Mouse (Mus musculus): ENCODE data around the gene Ddost. TPM values are rescaled to one million over a fixed set of nuclear protein-coding genes. Genes with fewer than 3 reads are reported as not detected.
A peak's percentile ranks its signal among the peaks of the same experiment; 100 is the strongest.

Gene Ddost
- total and polyA plus RNA-seq, 2 experiments from 2014 or later, result 184 to 212 TPM

DNA sequence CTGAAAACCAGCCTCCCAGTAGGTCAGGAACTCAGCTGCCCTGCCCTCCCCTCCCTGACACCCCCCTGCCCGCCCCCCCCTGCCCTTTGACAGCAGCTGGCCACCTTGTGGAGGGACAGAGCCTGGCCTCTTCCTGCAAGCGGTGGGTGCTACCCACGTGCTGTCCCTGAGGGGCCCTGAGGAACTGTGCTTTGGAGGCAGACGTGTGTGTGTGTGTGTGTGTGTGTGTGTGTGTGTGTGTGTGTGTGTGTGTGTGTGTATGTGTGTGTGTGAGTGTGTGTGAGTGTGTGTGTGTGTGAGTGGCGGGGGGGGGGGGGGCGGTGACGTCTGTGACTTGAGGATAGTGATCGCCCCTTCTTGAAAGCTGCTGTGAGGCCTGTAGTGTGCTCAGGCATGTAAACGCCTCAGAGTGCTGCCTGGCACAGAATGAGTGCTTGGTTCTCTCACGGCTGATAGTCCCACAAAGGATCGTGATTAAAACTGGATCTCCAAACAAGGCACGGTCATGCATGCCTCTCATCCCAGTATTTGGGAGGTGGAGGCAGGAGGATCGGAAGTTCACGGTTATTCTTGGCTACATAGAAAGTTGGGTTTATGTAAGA is 10.5 kb upstream of the Ddost start:
- no peak overlapping the region for H3K4me2 ChIP-seq (ENCODE audit: low read depth)
- DNase-seq (no peak), ATAC-seq (peak; percentile 72)
- H3K9me3 ChIP-seq (ENCODE audit: low read length), result no peaks in the 10 kb centered on the region
- peak overlapping the region; percentile 78; the same call in 1 of the 2 replicates for H3K27ac ChIP-seq (ENCODE audit: low read depth, low read length)
- 59% methylated on average over 11 of the region's 14 CpGs for WGBS
- H3K27me3 ChIP-seq (ENCODE audit: insufficient read depth, low read length), result no peaks in the 10 kb centered on the region
- H3K4me1 ChIP-seq (ENCODE audit: insufficient read depth), result no peaks in the 10 kb centered on the region; the same call in 1 of the 2 replicates
- no peak overlapping the region for H3K4me3 ChIP-seq (ENCODE audit: low read depth, low read length)
- TF ChIP-seq CTCF (IDR thresholded peaks at IDR 0.05; ENCODE audit: low read depth), result no peak
- H3K9ac ChIP-seq, result no peak overlapping the region
- H3K36me3 ChIP-seq (ENCODE audit: insufficient read depth), result no peaks in the 10 kb centered on the region

DNA sequence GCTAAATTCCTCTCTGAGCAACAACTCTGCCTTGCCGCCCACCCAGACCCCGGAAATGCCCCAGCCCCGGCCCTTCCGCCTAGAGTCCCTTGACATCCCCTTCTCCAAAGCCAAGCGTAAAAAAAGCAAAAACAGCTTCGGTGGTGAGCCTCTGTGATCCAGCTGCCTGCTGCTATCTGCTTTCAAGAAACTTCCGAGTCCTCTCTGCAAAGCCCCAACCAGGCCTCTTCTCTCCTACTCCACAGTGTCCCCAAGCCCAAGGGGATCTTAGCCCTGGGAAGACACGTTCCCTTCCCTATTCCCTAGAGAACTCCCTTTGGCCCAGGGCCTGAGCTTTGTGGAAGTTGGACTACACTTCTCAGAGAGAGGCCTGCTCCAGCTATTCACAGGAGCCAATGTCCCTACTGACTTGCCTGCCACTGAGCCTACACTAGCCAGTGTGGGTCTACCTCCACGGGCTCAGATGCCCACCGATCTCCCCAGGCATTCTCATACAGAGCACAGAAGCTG is 3.2 kb upstream of the Ddost start:
- Histone ChIP-seq H3K4me3 (ENCODE audit: low read depth, low read length) (no peak overlapping the region), H3K4me2 (ENCODE audit: low read depth) (no peak overlapping the region), H3K27ac (ENCODE audit: low read depth, low read length) (no peak overlapping the region), H3K27me3 (ENCODE audit: insufficient read depth, low read length) (no peaks in the 10 kb centered on the region), H3K36me3 (ENCODE audit: insufficient read depth) (no peaks in the 10 kb centered on the region), H3K4me1 (ENCODE audit: insufficient read depth) (peaks cover 12% of the 10 kb centered on the region), H3K9me3 (ENCODE audit: low read length) (no peaks in the 10 kb centered on the region), H3K9ac (no peak overlapping the region)
- DNase-seq (no peak), ATAC-seq (no peak)
- 89% methylated on average over 10 of the region's 10 CpGs for WGBS
- no peak for TF ChIP-seq CTCF (IDR thresholded peaks at IDR 0.05; ENCODE audit: low read depth)

DNA sequence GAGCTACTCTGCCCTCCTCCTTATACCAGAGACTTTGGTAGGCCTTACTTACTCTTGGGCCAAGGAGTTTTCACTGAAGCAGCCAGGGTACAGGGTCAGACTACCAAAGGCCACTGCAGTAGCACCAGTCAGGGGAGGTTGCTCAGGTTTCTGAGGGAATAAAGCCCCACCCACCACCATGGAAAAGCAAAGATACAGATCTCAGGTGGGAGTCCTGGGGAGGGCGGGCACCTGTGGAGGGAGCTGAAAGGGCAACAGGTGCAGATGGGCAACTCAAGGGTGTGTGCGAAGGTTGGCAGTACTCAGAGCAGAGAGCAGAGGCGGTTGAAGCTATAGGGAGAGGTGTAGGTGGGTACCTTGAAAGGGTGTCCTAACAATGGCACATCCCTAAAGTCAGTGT is 1.5 kb upstream of the Ddost start:
- Histone ChIP-seq H3K4me1 (ENCODE audit: insufficient read depth) (peaks cover 12% of the 10 kb centered on the region), H3K9ac (no peak overlapping the region), H3K4me3 (ENCODE audit: low read depth, low read length) (no peak overlapping the region), H3K36me3 (ENCODE audit: insufficient read depth) (peaks cover 7% of the 10 kb centered on the region; the same call in 1 of the 2 replicates), H3K9me3 (ENCODE audit: low read length) (no peaks in the 10 kb centered on the region), H3K27ac (ENCODE audit: low read depth, low read length) (no peak overlapping the region), H3K4me2 (ENCODE audit: low read depth) (no peak overlapping the region), H3K27me3 (ENCODE audit: insufficient read depth, low read length) (no peaks in the 10 kb centered on the region)
- 92% methylated on average over 3 of the region's 3 CpGs for WGBS
- DNase-seq (no peak), ATAC-seq (no peak)
- TF ChIP-seq CTCF (IDR thresholded peaks at IDR 0.05; ENCODE audit: low read depth), result no peak

DNA sequence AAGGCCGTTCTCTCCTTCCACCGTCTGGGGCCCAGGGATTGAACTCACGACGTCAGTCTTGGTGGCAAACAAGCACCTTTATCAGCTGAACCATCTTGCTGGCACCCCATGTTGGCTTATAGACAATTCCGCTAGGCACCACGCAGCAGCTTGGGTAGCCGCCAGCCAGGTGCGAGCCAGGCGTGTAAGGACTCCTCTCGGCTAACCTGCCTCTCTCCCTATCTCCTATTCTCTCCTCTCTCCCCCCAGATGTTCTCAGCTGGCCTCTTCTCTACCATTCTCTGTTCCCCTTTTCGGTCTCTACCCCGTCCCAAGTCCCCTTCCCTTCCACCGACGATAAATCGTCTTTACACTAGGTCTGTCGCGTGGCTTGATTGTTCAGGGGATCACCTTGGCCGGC is 788 bp upstream of the Ddost start:
- no peak for ATAC-seq
- DNase-seq, result no peak
- TF ChIP-seq CTCF (IDR thresholded peaks at IDR 0.05; ENCODE audit: low read depth), result no peak
- 14% methylated on average over 18 of the region's 18 CpGs for WGBS
- Histone ChIP-seq H3K9ac (peak overlapping the region; percentile 47; the same call in 1 of the 2 replicates), H3K4me3 (ENCODE audit: low read depth, low read length) (peak overlapping the region; percentile 84), H3K36me3 (ENCODE audit: insufficient read depth) (peaks cover 8% of the 10 kb centered on the region), H3K4me2 (ENCODE audit: low read depth) (peak overlapping the region; percentile 66), H3K27ac (ENCODE audit: low read depth, low read length) (no peak overlapping the region), H3K4me1 (ENCODE audit: insufficient read depth) (peaks cover 12% of the 10 kb centered on the region), H3K9me3 (ENCODE audit: low read length) (no peaks in the 10 kb centered on the region), H3K27me3 (ENCODE audit: insufficient read depth, low read length) (no peaks in the 10 kb centered on the region)

DNA sequence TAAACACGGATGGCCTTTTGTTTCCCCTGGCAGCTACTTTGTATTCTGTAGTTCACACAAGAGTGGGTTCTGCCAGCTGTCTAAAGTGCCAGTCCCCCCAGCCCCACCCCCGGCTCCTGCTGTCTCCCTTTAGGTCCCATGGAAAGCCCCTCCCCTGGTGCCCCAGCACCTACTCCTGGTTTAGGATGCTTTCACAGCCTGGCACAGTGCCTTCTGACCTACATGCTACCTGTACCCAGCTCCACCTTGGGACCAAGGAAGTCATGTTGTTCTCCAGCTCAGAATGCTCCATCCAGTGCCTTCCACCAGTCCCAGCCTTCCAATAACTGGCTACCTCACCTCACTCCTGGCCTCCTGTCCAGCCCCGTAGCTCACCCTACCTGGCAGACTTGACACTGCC is 2.5 kb downstream of the Ddost start:
- ATAC-seq, result no peak
- no peak overlapping the region for H3K27ac ChIP-seq (ENCODE audit: low read depth, low read length)
- H3K36me3 ChIP-seq (ENCODE audit: insufficient read depth), result peaks cover 38% of the 10 kb centered on the region
- H3K4me3 ChIP-seq (ENCODE audit: low read depth, low read length), result no peak overlapping the region
- H3K4me1 ChIP-seq (ENCODE audit: insufficient read depth), result peaks cover 12% of the 10 kb centered on the region
- H3K9me3 ChIP-seq (ENCODE audit: low read length), result no peaks in the 10 kb centered on the region
- no peak overlapping the region for H3K9ac ChIP-seq
- 54% methylated on average over 3 of the region's 3 CpGs for WGBS
- no peak for DNase-seq
- no peaks in the 10 kb centered on the region for H3K27me3 ChIP-seq (ENCODE audit: insufficient read depth, low read length)
- no peak for TF ChIP-seq CTCF (IDR thresholded peaks at IDR 0.05; ENCODE audit: low read depth)
- H3K4me2 ChIP-seq (ENCODE audit: low read depth), result no peak overlapping the region

DNA sequence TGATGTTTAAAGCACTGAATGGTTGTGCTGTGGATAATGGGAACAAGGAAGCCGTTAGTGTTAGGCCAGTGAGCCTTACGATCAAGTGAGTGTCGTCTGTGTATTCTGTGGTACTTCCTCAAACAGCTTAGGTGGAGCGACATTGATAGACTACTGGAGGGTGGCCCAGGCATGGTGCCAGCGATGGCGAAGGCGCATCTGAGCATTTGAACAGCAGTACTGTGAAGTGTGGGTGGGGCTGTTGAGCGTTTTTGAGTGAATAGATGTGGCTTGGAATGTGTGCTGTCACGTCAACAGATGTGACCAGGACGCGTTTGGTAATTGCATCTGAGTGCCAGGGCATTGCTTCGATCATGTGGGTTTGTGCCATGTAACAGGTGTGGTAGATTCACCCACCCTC is 3.2 kb downstream of the Ddost start:
- Histone ChIP-seq H3K4me1 (ENCODE audit: insufficient read depth) (peaks cover 12% of the 10 kb centered on the region), H3K4me2 (ENCODE audit: low read depth) (no peak overlapping the region), H3K27me3 (ENCODE audit: insufficient read depth, low read length) (no peaks in the 10 kb centered on the region), H3K4me3 (ENCODE audit: low read depth, low read length) (no peak overlapping the region), H3K9me3 (ENCODE audit: low read length) (no peaks in the 10 kb centered on the region), H3K36me3 (ENCODE audit: insufficient read depth) (peaks cover 45% of the 10 kb centered on the region), H3K9ac (no peak overlapping the region), H3K27ac (ENCODE audit: low read depth, low read length) (no peak overlapping the region)
- DNase-seq, result no peak
- 78% methylated on average over 12 of the region's 12 CpGs for WGBS
- no peak for ATAC-seq
- no peak for TF ChIP-seq CTCF (IDR thresholded peaks at IDR 0.05; ENCODE audit: low read depth)

DNA sequence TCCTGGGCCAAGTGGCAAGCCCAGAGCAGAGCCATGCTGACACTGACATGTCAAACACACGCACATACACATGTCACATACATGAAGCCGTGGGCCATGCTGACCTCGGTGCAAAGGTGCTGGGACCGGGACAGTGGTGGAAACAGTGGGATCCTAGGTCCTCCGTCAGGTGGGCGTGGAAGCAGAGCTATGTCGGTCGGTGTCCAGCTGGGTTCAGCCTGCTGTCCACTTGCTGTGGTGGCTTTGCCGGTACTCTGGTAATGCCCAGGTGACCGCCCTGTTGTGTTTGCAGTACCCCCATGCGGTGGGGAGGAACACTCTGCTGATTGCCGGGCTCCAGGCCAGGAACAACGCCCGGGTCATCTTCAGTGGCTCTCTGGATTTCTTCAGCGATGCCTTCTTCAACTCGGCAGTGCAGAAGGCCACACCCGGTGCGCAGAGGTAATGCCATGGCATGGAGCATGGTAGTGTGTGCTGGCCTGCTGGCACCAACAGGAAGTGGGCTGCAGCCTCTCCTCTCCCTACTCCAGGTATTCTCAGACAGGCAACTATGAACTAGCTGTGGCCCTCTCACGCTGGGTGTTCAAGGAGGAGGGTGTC is 5.9 kb downstream of the Ddost start:
- TF ChIP-seq CTCF (IDR thresholded peaks at IDR 0.05; ENCODE audit: low read depth), result no peak
- 94% methylated on average over 19 of the region's 19 CpGs for WGBS
- ATAC-seq, result no peak

More for the DNA sequence above, 5.9 kb downstream of the Ddost start:
- H3K36me3 ChIP-seq (ENCODE audit: insufficient read depth), result peaks cover 72% of the 10 kb centered on the region
- H3K4me1 ChIP-seq (ENCODE audit: insufficient read depth), result peaks cover 7% of the 10 kb centered on the region
- no peak overlapping the region for H3K4me3 ChIP-seq (ENCODE audit: low read depth, low read length)
- no peak overlapping the region for H3K27ac ChIP-seq (ENCODE audit: low read depth, low read length)
- DNase-seq, result no peak
- H3K9me3 ChIP-seq (ENCODE audit: low read length), result no peaks in the 10 kb centered on the region
- no peaks in the 10 kb centered on the region for H3K27me3 ChIP-seq (ENCODE audit: insufficient read depth, low read length)
- no peak overlapping the region for H3K9ac ChIP-seq
- no peak overlapping the region for H3K4me2 ChIP-seq (ENCODE audit: low read depth)

All from forebrain, postnatal 0 days (tissue).